Mouse (Mus musculus) layer of hippocampus, adult 18-20 months (tissue): Measurements from ENCODE around the gene Nrap. TPM values are rescaled to one million over a fixed set of nuclear protein-coding genes. Genes with fewer than 3 reads are reported as not detected.
"Not testable (repeated sequence)": the region's sequence is repeated elsewhere in the genome, so short reads cannot be mapped to it uniquely, and the experiment has no call there.

ENCODE experiments used
- DNase-seq, 2 experiments: peaks; one replicate each; pipeline ENCODE4 v3.0.0; 2022; ENCODE audit warnings: low spot score in 2 of 2
- total RNA-seq, 2 experiments: library from RNA; stranded (reverse); gene quantifications; 2 replicates each; pipeline ENCODE4 v1.2.3; 2021

Gene Nrap
- total RNA-seq, 2 experiments from 2014 or later, result 0.23 to 0.35 TPM

DNA sequence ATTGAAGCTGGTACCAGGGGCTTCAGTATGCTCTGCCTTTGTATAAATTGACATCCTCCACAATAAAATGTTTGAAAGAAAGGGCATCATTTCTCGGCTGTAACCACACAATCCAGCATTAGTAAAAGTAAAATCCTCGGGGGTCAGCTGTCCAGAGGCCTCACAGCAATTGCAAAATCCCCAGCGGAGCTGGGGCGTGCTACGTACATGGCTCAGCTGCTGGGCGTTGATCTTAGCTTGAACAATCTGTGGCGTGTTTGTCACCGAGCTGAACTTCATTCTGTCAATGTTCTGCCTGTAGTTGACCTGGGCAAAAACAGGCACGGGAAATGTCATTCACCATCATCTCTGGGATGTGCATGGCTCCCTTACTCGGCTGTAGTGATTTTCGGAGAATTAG, 23.7 kb downstream of the Nrap start:
- no peak for DNase-seq

DNA sequence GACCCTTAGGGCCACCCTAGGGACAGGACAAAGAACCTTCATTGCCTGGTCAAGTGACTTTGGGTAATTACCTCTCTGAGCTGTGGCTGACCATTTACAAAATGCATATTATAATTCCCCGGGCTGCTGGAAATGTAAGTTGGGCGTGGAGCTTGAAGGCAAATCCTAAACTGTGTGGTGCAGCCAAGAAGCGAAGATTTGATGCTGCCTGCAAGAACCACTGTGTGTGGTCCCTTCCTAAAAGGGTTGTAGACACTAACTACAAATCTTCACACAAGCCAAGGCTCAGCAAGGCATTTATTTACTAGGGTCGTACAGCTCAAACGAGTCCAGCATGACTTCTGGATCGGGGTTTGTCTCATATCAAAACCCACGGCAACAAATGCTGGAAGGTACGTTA, 25.3 kb downstream of the Nrap start:
- DNase-seq, result no peak

DNA sequence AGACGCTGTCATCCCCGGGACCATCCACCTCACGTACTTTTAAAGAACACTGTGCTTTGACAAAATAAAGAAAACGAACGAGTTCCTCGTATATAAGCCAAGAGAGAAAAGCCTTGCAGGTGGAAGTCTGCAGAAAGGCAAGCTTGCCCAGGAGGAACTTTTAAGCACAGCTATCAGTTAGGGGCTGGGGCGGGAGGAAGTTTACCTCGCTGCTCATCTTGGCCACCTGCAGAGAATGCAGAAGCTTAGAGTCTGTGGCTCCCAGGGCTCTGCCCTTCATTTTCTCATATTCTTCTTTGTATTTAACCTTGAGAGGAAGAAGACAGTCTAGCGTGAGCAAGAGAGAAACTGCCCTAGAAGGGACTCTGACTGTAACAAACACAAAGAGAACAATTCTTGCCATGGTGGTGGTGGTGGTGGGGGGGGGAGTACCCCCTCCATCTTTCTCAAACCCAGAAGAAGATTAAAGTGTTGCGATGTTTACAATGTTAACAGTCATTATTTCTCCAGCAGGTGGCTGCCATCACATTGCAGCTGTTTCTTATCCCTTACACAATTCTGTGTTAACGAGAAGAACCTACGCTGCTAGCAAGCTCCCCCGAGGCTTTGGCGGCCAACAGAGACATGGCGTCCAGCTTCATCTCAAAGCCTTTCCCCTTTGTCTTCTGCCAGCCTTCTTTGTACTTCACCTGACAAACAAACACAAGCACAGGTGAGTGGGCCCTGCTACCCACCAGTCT, 25.9 kb downstream of the Nrap start:
- no peak for DNase-seq

DNA sequence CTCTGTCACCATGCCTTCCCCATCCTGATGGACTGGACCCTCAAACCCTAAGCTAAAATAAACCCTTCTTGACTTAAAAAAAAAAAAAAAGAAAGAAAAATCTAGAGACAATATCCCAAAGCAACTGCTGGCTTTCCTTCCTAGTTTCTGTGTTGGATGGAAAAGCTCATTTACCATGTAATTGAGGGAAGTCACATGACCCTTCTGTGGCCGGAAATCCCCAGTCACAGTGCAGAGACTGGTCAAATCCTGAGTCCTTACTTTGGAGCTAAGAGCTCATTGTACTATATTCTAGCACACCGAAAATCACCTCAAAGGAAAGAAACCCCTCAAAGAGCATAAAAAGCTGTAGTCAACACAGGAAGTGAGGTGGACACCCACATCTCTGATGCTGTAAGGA, 30.9 kb downstream of the Nrap start:
- no peak for DNase-seq

GRCm38 (mm10) chr19:56357374-56357708, 32.5 kb downstream of the Nrap start:
- not testable (repeated sequence) for DNase-seq

- peak; percentile 28 to 80 for DNase-seq
Measured at GRCm38 (mm10) chr19:56356480-56357373, 33.1 kb downstream of the Nrap start.

DNA sequence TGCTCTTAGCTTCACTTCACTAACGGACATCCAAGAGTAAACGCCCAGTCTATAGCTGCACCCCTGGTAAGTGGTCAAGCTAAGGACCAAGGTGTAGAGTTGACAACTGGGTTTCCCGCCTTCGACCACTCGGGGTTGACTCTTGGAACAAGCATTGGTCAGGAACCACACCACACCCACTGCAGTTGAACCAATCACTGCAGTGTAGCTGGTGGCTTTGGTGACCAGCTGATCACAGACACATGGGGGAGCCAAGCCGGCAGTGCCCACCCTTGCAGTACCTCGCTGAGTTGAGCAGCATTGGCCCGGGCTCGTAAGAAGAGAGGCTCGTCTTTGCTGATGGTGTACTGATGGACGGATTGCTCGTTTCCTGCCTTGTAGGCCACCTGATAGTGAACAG, 34.6 kb downstream of the Nrap start:
- DNase-seq, result no peak

DNA sequence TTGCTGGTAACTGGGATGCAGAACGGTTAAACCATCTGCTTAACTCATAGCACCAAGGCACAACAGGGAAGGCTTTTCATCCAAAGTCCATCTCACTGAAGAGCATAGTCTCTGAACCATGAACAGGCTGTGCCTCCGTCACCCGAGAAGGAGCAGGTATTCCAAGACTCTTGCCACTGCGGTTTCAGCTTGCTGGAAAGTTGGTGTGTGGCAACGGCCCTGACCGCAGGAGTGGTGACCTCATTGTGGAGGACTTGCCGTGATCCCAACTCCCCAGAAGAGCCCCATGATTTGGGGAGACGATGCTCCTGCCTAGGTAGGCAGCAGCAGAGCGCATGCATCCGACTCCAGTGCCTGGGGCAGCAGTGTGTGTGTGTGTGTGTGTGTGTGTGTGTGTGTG, 36.1 kb downstream of the Nrap start:
- no peak for DNase-seq

DNA sequence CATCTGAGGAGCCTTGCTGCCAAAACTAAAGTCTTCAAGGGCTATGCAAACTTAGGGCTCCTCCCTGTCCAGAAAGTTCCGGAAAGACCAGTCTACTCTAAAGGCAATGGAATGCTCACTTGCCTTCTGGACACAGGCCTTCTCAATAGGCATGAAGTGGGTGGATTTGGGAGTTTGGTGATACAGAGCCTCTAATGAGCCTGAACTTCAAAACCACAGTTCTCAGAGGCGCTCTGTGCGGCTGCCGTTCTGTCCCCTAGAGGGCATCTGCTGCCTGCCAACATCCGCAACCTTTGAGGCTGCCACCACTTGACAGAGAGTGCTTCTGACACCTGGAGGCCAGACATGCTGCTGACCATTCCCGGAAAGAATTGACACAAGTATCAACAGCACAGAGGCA, 40.5 kb downstream of the Nrap start:
- no peak for DNase-seq

DNA sequence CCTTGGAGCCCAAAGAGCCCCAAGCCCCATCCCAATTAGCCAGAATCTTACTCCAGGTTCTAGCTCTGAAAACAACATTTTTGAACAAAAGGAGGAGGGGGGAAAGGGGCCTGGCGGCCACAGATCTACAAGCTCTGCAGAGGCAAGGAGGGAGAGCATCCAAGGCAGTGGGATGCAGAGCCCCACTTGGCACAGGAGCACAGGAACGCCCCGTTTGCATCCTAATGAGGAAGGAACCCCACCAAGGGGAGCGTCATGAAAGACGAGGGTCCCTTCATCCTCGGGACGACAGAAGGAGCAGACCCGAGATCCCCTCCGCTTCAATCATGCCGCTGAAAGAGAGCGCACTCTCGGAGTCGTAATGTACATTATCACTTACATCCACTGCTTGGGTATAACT, 43.1 kb downstream of the Nrap start:
- DNase-seq, result no peak

DNA sequence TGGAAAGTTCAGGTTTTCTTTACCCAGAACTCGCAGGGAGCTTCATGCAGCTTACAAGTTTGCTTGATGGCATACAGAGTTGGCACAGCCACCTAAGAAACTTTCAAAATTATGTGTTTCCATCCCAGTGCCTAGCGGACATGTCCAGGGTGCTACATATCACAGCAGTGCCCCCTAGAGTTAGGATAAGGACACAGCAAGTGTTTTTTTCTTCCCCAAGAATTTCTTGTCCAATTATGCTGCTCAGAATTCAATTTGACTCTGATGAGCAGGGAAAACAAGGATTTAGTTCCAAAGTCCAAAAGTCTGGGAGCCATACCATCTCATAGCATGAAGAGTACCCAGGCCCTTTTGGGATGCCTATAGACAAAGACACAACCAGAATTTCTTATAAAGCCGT, 43.8 kb downstream of the Nrap start:
- DNase-seq, result peak in 1 of 2 experiments; percentile 66

DNA sequence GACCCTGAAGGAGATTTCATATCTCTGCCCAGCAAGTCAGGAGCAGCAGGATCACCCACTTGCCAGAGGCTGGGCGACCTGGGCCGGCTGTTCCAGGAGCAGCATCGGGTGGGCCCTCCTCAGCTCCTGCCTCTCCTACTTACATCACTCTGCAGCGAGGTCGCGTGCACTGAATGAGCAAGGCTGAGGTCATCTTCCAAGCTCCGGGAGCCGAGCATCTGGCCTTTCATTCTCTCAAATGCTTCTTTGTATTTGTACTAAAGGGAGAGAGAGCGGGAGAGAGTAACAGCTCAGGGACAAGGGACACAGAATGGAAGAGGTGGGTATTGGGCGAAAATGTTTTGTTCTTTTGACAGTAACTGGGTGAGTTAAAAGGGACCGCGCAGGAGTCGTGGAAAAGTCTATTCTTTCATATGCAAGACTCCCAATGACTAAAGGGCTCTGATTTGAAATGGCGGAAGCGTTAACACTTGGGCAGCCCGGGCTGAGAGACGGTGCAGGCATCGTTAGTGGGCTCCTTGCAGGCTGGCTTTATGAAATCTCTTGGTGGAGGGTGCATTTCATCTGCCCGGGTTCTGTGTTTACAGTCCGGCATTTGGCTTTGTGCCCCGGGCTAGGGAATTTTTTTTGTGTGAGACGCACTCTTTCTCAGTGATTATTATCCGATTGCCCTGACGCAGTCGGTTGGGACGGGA, 45.8 kb downstream of the Nrap start:
- peak in 1 of 2 experiments; percentile 42 for DNase-seq

DNA sequence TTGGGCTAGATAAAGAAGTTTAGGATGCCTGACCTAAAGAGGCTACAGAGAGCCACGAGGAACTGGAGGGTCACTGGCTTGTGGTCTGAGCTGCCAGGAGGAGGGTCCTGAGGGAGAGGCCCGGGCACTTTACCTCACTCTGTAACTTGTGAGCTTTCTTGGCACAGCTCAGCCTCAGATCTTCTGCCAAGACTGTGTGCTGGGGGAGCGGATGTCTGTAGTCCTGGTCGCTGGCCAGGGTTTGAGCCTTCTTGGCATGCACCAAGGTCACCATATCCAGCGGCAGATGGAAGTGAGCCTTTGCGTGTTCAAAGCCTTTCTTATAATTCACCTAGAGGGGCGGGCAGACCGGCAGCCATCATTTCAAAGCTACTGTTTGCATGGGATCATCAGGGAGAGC, 47.8 kb downstream of the Nrap start:
- DNase-seq, result peak in 1 of 2 experiments; percentile 16

DNA sequence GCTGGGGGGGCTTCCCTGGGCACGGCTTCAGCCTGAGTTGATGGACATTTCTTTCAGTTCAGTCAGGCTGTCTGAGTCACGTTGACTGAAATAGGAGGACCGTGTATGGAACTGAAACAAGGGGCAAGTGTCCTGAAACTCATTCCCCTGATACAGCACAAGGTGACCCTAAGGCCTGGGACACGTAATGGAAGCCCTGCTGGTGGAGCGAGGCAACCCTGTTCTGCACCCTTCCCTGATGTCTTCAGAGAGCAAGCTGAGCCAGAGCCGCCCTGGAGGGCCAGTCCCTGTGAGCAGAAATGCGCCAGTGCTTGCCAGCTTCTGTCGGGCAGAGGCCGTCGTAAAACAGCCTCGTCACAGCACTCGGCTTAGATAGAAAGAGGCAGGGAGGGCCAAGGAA, 53.0 kb downstream of the Nrap start:
- no peak for DNase-seq

- DNase-seq, result no peak
Measured at GRCm38 (mm10) chr19:56336321-56336720, 53.5 kb downstream of the Nrap start.

GRCm38 (mm10) chr19:56326243-56326855, 63.5 kb downstream of the Nrap start:
- no peak for DNase-seq

DNA sequence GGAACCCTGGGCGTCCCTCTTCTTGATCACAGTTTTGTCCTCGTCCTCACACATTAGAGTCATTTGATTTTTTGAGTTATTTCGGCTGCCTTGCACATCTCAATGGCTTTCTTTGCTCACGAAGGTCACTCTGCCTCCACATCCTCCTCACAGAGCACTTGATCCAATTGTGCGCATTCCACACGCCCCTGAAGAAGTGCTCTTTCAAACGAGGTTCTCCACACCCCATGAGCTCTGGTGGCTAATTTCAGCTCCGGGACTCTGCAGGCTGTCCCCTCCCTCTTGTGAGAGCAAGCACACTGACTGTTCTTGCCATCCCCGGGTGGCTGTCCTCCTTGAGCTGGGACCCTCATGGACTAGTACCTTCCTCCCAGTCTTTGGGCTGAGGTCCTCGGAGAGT, 64.2 kb downstream of the Nrap start:
- no peak for DNase-seq

GRCm38 (mm10) chr19:56321303-56321920, 68.4 kb downstream of the Nrap start:
- no peak for DNase-seq

DNA sequence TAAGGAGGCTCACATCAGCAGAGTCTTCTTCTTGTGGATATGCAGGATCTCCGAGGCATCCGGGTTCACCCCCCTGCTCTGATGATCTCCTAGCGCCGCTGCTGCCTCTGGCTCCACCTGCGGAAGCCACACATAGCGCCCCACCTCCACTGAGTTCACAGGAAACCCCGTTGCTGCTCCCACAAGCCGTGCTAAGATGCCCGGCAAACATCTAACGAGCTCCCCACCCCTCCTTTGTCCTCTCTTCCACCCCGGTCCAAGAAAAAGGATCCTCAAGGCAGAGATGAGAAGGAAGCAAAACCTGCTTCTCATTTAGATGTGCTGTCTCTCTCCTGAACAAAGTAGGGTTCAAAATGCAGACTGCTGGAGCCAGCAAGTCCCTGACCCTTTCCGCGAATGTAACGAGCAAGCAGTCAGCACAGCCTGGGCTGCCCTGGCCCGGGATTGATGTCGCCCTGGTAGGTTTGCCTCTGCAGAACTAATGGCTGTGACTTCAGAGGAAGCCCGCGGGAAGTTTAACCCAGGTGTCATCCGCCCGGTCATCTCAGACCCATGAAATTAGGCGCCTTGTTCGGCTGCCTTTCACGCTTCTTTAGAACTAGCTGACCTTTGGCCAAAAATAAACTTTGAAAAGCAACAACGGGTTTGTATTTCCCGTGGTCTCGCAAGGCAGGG, 69.5 kb downstream of the Nrap start:
- DNase-seq, result no peak

GRCm38 (mm10) chr19:56319629-56320028, 70.2 kb downstream of the Nrap start:
- no peak for DNase-seq

DNA sequence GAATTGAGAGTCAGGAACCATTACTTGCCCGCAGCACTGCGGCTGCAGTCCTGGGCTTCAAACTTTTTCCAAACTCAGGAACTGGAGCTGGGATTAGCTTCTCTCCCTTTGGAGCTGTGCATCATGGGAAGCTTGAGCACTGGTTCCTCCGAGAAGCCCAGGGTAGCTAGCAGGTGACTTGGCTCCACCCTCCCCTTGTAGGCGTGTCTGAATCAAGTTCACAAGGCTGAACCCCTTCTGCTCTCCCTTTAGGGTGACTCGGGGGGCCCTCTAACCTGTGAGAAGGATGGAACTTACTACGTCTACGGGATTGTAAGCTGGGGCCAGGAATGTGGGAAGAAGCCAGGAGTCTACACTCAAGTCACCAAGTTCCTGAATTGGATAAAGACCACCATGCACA, 70.6 kb downstream of the Nrap start:
- no peak for DNase-seq
